Mouse (Mus musculus) liver, postnatal 0 days (tissue): ENCODE data around the gene Dcakd.

Experiments
- CTCF ChIP-seq: sonication (generic); IDR thresholded peaks from 2 replicates; pipeline ENCODE4 v1.5.1; 2016; ENCODE audit warnings: antibody characterized with exemption, low read depth
- EP300 ChIP-seq: IDR thresholded peaks from 2 replicates; pipeline ENCODE4 v1.6.1; 2016; ENCODE audit warnings: antibody characterized with exemption, low read depth, mild to moderate bottlenecking

GRCm38 (mm10) chr11:102985160-102985559 is 43.0 kb downstream of the Dcakd start:
- TF ChIP-seq EP300 (no peak), CTCF (no peak)
